Mouse (Mus musculus) retina, postnatal 7 days (tissue): ENCODE measurements around the gene Fgf10.

Source experiments
- DNase-seq: peaks from one replicate; pipeline ENCODE4 v3.0.0-alpha.2; 2012; ENCODE audit warnings: low read depth, low spot score

Gene Fgf10

GRCm38 (mm10) chr13:118716726-118717125 is 47.1 kb downstream of the Fgf10 start:
- DNase-seq, result no peak

- no peak for DNase-seq
Measured at GRCm38 (mm10) chr13:118718396-118718795, 48.8 kb downstream of the Fgf10 start.

DNA sequence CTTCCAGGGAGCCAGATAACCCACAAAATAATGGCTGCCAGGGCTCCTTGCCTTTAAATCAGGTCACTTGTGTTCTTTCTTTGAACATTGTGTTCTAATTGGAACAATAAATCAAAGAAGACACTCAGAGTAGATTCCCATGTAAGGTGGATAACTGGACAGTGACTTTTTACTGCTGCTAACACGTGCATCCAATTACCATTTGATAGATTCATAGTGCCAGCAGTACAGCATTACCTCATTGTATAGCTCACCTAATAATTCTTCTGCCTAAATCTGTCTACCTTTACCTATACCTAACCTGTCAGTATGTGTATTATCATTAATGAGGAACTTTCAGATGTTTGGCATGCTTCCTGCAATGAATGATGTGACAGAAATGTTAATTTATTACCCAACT is 52.1 kb downstream of the Fgf10 start:
- no peak for DNase-seq

GRCm38 (mm10) chr13:118731850-118732552 is 62.4 kb downstream of the Fgf10 start:
- DNase-seq, result no peak

GRCm38 (mm10) chr13:118739854-118740411 is 70.3 kb downstream of the Fgf10 start:
- no peak for DNase-seq

DNA sequence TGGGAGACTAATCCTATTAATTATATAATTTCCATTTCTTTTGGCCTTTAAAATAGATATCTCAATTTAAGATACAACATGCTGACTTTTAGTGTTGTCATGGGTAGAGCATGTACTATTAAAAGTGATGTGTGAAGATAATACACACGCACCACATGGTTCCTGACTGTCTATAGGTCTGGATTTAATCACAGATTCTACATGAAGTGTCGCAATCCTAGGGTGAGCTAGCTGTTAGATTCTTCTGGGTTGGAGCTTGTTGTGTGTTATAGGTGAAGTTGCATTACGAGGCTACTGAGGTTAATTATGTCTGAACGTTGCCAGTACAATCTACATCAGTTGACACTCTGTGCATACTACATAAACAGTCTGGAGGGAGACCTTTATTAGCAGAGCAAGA is 73.2 kb downstream of the Fgf10 start:
- DNase-seq, result no peak

GRCm38 (mm10) chr13:118744806-118745205 is 75.2 kb downstream of the Fgf10 start:
- no peak for DNase-seq

DNA sequence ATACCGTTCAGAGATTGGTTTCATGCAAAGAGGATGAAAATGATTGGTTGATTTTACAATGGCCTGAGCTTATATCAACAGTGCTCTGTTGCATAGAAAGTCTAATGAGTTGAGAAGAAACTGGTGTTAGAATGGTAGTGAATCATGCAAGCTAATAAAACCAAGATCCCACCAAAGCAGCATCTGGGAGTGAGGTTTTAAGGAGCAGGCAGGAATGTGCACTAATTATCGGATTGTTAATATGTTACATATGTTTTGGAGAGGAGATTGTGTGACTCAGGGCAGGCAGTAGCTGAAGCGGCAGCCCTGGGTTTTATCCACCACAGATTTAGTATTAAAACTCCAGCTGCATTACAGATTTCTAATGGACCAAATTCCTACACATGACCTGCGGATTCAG is 76.8 kb downstream of the Fgf10 start:
- no peak for DNase-seq

- DNase-seq, result no peak
Measured at GRCm38 (mm10) chr13:118754024-118754423, 84.4 kb downstream of the Fgf10 start.

DNA sequence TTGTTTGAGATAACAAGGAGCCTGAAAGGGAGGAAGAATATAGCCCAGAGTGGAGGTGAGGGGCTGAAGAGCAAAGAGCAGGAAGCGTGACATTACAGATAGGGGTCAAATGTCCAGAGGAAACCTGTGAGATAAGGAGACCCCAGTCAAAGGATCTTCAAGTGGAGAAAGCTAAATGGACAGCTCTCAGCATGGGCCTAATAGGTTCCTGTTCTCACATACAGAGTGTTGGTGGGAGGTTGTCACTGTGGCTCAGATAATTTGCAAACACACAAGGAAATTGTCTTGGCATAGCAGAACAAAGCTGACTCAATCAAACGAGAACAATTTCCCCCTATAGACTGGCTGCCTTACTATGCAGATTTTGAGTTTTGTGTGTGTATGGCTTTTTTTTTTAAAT is 89.4 kb downstream of the Fgf10 start:
- DNase-seq, result no peak

- no peak for DNase-seq
Measured at GRCm38 (mm10) chr13:118762982-118763381, 93.4 kb downstream of the Fgf10 start.

DNA sequence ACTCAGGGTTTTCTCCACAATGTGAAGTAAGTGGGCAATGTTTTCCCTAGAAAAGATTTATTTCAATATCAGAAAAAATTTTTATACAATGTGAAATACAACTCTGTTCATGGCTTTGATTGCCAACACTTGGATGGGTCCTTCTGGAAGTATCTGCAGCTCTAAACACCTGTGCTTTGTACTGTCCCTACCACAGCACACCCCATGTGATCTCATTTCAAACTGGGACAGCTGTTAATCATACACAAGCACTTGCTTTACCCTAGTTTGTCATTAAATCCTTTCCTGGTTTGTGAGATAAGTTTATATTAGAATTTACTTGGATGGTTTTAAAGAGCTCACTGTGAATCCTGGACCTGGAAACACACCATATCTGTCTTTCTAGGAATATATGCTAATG is 102.6 kb downstream of the Fgf10 start:
- no peak for DNase-seq

DNA sequence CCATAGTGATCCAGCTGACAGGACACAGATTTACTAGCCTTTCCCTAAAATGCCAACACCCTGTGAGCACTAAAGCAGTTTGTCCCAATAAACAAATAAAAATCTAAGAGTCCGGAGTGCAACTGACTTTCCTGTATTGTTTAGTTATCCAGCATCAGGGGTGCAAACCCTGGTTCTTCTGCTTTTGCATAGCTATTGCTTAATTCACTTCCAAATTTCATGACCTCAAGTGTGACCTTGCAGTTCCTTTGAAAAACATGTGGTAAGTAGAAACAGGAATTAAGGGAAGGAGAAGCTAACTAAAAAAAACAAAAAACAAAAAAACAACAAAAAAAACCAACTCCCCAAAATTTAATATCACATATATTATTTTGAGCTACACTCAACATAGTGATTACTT is 105.6 kb downstream of the Fgf10 start:
- DNase-seq, result no peak

- DNase-seq, result no peak
Measured at GRCm38 (mm10) chr13:118779161-118779560, 109.6 kb downstream of the Fgf10 start.

DNA sequence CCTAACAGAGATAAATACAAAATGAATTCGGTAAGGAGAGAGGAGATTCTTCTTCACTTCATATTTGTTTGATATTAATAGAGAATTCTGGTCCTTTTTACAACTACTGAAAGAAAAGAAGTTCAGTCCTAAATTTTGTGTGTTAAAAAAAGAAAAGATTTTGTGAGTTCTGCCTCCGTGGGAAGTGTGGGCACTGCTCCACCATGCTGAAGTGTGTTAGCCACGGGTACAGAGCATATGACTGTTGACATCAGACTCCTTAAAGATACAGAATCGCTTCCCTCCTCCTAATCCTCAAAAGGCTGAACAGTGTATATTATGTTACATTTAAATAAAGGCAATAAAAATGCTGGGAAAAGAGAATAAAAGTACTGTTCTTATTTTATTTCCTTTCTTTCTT is 122.2 kb downstream of the Fgf10 start:
- DNase-seq, result no peak

DNA sequence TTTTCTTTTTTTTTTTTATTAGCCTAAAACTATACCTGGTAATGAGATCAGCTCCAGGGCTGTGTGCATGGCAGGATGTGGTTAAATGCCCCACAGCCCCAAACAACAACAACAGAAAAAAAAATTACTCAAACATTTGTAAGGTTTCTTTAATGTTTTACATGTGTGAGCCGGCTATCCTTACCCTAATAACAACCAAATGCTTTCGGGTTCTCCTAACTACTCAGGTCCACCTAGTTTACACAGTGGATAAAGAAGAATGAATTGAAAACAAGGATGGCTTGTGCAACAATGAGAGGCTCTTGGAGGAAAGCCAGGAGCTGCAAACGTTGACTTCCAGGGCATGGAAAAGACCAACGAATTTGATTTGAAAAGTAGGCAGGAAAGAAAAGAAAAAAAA is 122.6 kb downstream of the Fgf10 start:
- DNase-seq, result no peak

- DNase-seq, result no peak
Measured at GRCm38 (mm10) chr13:118800176-118800575, 130.6 kb downstream of the Fgf10 start.

- DNase-seq, result no peak
Measured at GRCm38 (mm10) chr13:118806662-118807061, 137.1 kb downstream of the Fgf10 start.

DNA sequence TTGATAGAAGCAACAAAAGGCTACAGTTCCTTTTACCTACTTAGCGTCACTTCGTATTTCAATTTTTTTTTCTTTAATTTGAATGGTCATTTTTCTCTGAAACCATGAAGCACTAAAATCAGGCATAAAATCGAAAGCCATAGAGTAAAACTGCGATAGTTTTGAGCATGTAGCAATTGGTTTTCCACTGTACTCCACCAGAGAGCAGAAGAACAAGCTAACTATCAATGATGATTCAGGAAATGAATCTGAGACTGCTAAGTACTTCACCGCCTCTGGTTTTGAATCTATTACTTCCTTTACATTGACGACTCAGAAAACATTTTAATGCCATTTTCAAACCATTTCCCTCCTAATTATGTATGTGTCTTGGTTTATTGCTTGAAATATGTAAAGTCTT is 150.2 kb downstream of the Fgf10 start:
- DNase-seq, result no peak

GRCm38 (mm10) chr13:118823113-118823512 is 153.5 kb downstream of the Fgf10 start:
- no peak for DNase-seq

DNA sequence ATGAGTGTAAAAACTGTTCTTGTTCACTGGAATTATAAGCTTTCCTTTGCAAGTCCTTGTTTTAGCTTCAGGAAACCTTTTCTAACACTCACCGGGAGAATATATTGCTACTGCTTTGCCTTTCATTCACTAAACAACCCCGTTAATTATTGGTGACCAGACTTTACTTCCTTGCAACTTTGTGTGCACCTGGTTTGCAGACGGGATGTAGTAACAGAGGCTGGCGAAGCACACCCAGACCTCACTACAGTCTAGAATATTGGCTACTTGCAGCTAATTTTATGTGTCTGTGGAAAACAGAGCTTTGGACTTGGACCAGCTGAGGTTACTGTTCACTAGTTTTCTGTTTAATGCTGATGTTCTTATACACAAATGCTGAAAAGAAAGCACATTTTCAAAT is 155.5 kb downstream of the Fgf10 start:
- no peak for DNase-seq

DNA sequence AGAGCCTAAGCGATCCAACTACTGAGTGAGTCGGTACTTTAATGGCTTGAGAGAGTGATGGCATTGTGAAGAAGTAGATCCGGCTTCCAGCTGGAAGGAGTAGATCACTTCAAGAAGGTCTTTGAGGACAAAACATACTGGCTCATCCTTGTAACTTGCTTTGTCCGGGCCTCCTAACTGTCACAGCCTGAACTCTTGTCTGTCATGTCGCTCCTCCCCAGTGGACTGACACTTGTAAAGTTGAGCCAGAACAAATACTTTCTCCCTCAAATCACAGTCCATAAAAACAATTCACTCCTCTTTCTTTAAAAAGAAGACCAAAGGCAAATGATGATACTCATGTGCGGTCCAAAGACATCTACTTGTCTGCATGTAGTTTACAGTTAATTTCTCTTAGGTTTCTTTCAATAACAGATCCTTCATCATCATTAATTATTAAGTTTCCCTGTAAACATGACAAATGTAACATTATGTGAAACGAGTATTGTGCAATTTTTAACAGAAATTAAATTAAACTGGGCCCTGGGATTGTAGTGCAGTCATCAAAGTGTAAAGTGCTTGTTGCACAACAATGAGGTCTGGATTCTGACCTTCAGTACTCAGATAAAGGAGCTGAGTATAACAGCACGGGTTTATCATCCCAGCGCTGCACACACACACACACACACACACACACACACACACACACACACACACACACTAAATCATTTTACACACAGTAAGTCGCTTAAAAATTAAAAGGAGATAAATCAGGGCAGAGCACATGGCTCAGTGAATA is 159.2 kb downstream of the Fgf10 start:
- DNase-seq, result no peak

GRCm38 (mm10) chr13:118834021-118834420 is 164.4 kb downstream of the Fgf10 start:
- DNase-seq, result no peak
